Mouse (Mus musculus) megakaryocyte, embryonic 14.5 days (primary cell): ENCODE results near the gene Olfr435.

Experiments
- FLI1 ChIP-seq: IDR thresholded peaks from 2 replicates; pipeline ENCODE4 v1.6.1; 2012; ENCODE audit warnings: low read length, inconsistent platforms, mixed read lengths
- GATA1 ChIP-seq: IDR thresholded peaks from 3 replicates; pipeline ENCODE4 v1.6.1; 2012; ENCODE audit warnings: mixed read lengths, low read length, inconsistent platforms, borderline replicate concordance

- TF ChIP-seq GATA1 (no peak), FLI1 (no peak)
Observed at GRCm38 (mm10) chr6:43171840-43172239, 25.1 kb upstream of the Olfr435 start, which contains the start of gene Olfr13.
